Mouse (Mus musculus) megakaryocyte, embryonic 14.5 days (primary cell): ENCODE results near the gene Copz2.

Source experiments
- FLI1 ChIP-seq: IDR thresholded peaks from 2 replicates; pipeline ENCODE4 v1.6.1; 2012; ENCODE audit warnings: low read length, inconsistent platforms, mixed read lengths
- GATA1 ChIP-seq: IDR thresholded peaks from 3 replicates; pipeline ENCODE4 v1.6.1; 2012; ENCODE audit warnings: mixed read lengths, low read length, inconsistent platforms, borderline replicate concordance

GRCm38 (mm10) chr11:96838341-96838740, 11.3 kb upstream of the Copz2 start:
- no peak for TF ChIP-seq GATA1
- TF ChIP-seq FLI1, result no peak
